Mouse (Mus musculus): ENCODE data around the gene Chchd1. TPM values are rescaled to one million over a fixed set of nuclear protein-coding genes. Genes with fewer than 3 reads are reported as not detected.

Chchd1 gene
- polyA plus RNA-seq, 1 experiment from 2014 or later = 213 TPM

GRCm38 (mm10) chr14:20664436-20664835, 38.4 kb upstream of the Chchd1 start:
- no peaks in the 10 kb centered on the region for H3K9me3 ChIP-seq (replicated peaks)
- no peak overlapping the region for H3K4me2 ChIP-seq (replicated peaks)
- H3K4me1 ChIP-seq = peaks cover 12% of the 10 kb centered on the region; the same call in 1 of the 2 replicates
- peaks cover 45% of the 10 kb centered on the region for H3K27me3 ChIP-seq
- H3K36me3 ChIP-seq = no peaks in the 10 kb centered on the region
- no peak overlapping the region for H3K4me3 ChIP-seq
- H3K27ac ChIP-seq = no peak overlapping the region
- no peak for ATAC-seq (ENCODE audit: low FRiP score)
- no peak overlapping the region for H3K9ac ChIP-seq
- WGBS = 57% methylated on average over 3 of the region's 3 CpGs

DNA sequence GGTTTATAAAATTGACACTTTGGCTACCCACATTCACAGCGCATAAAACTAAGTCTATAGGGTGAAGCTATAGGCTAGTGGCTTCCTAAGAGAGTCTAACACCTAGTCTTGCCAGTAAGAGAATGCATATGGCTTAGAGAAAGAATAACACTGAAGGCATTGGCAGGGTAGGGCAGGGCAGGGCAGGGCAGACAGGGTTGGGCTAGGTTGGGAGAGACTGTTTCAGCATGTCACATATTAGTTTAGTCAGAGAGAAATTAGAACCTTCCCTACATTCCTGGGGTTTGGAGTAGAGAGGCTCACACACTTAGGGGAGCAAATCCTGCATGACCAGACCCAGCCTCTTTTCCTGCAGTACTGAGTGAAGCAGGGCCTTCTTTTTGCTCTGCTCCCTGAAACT, 35.3 kb upstream of the Chchd1 start:
- peaks cover 43% of the 10 kb centered on the region for H3K27me3 ChIP-seq

DNA sequence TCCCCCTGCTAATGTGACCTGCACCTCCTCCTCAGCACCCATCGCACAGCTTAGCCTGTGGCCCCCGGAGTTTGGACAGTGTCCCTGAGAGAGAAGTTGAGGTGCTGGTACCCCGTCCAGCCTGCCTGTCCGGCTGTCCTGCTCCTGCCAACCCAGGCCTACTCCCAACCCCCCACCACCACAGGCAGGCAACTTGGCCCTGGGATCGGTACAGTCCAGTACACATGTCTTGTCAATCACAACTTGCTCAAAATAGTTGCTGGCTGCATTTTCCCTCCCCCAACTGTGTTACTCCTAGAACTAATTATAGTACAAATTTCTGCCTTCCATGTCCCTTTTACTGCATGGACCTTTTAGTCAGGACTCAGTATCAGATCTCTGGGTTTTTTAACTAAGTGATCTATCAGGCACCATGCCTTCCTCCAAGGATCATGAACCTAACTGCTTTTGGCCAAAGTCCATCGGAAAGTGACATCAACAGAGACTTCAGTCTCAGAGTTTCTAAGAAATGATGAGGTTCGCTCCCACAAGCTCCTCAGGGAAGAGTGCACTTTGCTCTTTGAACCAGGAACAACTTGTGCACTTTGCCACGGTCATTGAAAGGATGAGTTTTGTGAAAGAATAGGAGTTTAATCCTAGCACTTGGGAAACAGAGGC, 34.5 kb upstream of the Chchd1 start, which contains the start of gene Synpo2l:
Synpo2l (minus strand) TSS at position 201 of the 657 bp plus-strand sequence.
- ATAC-seq (ENCODE audit: low FRiP score) = no peak
- Histone ChIP-seq H3K27ac (no peak within 1 kb of the TSS), H3K36me3 (no peaks in the 10 kb centered on the region), H3K4me3 (no peak within 1 kb of the TSS), H3K4me1 (peaks cover 2% of the 10 kb centered on the region; the same call in 1 of the 2 replicates), H3K9me3 (replicated peaks) (no peaks in the 10 kb centered on the region), H3K27me3 (peaks cover 35% of the 10 kb centered on the region), H3K9ac (no peak within 1 kb of the TSS), H3K4me2 (replicated peaks) (no peak within 1 kb of the TSS)
- WGBS = 84% methylated on average over 8 of the region's 8 CpGs

More for the DNA sequence above, 35.3 kb upstream of the Chchd1 start:
- H3K9ac ChIP-seq = no peak overlapping the region
- WGBS = 64% methylated on average over 1 of the region's 1 CpGs
- no peak overlapping the region for H3K4me2 ChIP-seq (replicated peaks)
- H3K27ac ChIP-seq = no peak overlapping the region
- no peak overlapping the region for H3K4me3 ChIP-seq
- H3K9me3 ChIP-seq (replicated peaks) = no peaks in the 10 kb centered on the region
- no peaks in the 10 kb centered on the region for H3K36me3 ChIP-seq
- ATAC-seq (ENCODE audit: low FRiP score) = no peak
- H3K4me1 ChIP-seq = peaks cover 2% of the 10 kb centered on the region; the same call in 1 of the 2 replicates

- H3K27me3 ChIP-seq = peaks cover 14% of the 10 kb centered on the region; the same call in 1 of the 2 replicates
- H3K27ac ChIP-seq = no peak overlapping the region
- no peaks in the 10 kb centered on the region for H3K9me3 ChIP-seq (replicated peaks)
- peaks cover 20% of the 10 kb centered on the region for H3K36me3 ChIP-seq
- 90% methylated on average over 2 of the region's 2 CpGs for WGBS
- no peak overlapping the region for H3K4me2 ChIP-seq (replicated peaks)
- no peak overlapping the region for H3K4me3 ChIP-seq
- H3K9ac ChIP-seq = no peak overlapping the region
- ATAC-seq (ENCODE audit: low FRiP score) = no peak
- H3K4me1 ChIP-seq = peaks cover 13% of the 10 kb centered on the region
Measured at GRCm38 (mm10) chr14:20672990-20673389, 29.8 kb upstream of the Chchd1 start.

DNA sequence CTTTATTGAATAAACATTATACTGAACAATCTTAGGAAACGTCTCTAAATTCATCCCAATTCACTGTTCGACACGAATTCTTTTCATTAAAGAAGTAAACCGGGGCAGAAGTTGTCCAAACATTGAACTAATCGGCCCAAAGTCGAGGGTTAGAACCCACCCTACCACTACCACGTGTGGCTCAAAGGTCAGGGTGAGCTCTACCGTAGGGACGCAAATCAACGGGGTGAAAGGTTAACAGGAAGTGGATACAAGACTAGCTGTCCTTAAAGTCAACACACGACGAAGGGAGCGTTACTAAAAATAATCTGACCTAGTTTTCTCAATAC, 29.1 kb upstream of the Chchd1 start:
- 12% methylated on average over 13 of the region's 13 CpGs for WGBS
- Histone ChIP-seq H3K9ac (0 out of 2 replicates have a peak overlapping the region, but pooled peaks have one; percentile 23), H3K27ac (peak overlapping the region; percentile 74), H3K27me3 (0 out of 2 replicates have a peak, but pooled peaks cover 8% of the 10 kb centered on the region), H3K9me3 (replicated peaks) (no peaks in the 10 kb centered on the region), H3K4me1 (peaks cover 13% of the 10 kb centered on the region), H3K4me2 (replicated peaks) (peak overlapping the region; percentile 86), H3K4me3 (peak overlapping the region; percentile 73), H3K36me3 (peaks cover 27% of the 10 kb centered on the region)
- peak; percentile 82 for ATAC-seq (ENCODE audit: low FRiP score)

DNA sequence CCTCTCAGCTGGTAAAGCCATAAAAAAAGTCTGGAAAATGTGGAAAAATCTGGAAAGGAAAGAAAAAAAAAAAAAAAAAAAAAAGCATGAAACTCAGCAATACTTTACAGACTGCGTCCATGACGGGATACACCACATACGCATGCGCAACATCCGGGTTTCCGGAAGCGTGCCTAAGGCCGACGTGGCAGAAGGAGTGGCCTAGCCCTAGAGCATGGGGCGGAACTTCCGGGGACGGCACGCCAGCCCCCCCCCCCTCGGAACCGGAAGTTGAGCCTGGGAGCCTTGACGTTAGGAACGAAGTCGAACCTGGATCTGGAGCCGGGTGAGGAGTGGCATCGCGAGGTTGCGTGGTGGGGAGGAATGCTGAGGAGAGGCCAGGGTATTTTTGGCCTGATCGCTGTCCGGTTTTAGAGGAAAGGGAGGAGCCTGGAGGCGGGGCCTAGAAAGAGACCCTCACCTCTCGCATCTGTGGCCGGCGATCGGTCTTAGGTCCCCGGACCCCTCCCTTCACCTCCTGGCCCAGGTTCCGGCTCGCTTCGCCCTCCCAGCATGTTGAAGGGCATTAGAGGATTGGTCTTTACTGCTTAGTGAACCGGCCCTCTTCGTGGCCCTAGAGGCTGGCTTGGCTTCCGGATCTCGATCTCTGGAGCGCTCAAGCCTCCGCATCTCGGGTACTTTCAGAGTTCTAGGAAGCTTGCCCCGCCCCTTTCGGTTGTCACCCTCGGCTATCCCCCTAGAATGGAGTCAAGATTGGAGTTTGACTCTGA, 28.6 kb upstream of the Chchd1 start, which contains the start of gene Sec24c:
Sec24c (plus strand) TSS at position 245 of the 770 bp plus-strand sequence.
- Histone ChIP-seq H3K4me3 (peak within 1 kb of the TSS; percentile 73), H3K9ac (peak within 1 kb of the TSS; percentile 86), H3K4me2 (replicated peaks) (peak within 1 kb of the TSS; percentile 86), H3K9me3 (replicated peaks) (no peaks in the 10 kb centered on the region), H3K36me3 (peaks cover 32% of the 10 kb centered on the region), H3K27ac (peak within 1 kb of the TSS; percentile 89), H3K4me1 (peaks cover 13% of the 10 kb centered on the region), H3K27me3 (0 out of 2 replicates have a peak, but pooled peaks cover 3% of the 10 kb centered on the region)
- peak; percentile 96 for ATAC-seq (ENCODE audit: low FRiP score)
- 2% methylated on average over 43 of the region's 43 CpGs for WGBS

DNA sequence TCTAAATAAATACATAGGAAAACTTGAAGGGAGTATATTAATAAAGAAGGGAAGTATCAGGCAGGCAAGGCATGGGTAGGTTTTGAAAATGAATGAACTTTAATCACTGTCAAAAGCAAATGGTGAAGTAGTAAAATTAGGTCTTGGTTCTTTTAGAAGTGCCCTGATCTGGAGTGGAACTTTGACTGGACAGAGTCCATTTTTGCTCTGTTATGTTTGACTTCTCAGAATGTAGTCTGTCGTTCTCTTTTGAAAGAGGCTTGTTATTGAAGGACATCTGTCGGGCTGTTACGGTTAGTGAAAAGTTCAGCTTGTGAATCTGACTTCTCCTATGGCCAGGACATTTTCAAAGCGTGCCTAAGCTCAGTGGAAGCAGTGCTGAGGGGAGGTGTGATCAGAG, 24.9 kb upstream of the Chchd1 start:
- WGBS = 94% methylated on average over 4 of the region's 4 CpGs
- Histone ChIP-seq H3K4me1 (peaks cover 13% of the 10 kb centered on the region), H3K36me3 (peaks cover 68% of the 10 kb centered on the region), H3K9ac (no peak overlapping the region), H3K9me3 (replicated peaks) (no peaks in the 10 kb centered on the region), H3K27ac (no peak overlapping the region), H3K27me3 (no peaks in the 10 kb centered on the region), H3K4me3 (no peak overlapping the region), H3K4me2 (replicated peaks) (no peak overlapping the region)
- ATAC-seq (ENCODE audit: low FRiP score) = no peak

GRCm38 (mm10) chr14:20681742-20682141, 21.1 kb upstream of the Chchd1 start:
- Histone ChIP-seq H3K4me3 (no peak overlapping the region), H3K4me1 (no peaks in the 10 kb centered on the region), H3K4me2 (replicated peaks) (no peak overlapping the region), H3K36me3 (peaks cover 96% of the 10 kb centered on the region), H3K27ac (no peak overlapping the region), H3K27me3 (no peaks in the 10 kb centered on the region), H3K9ac (no peak overlapping the region), H3K9me3 (replicated peaks) (no peaks in the 10 kb centered on the region)
- ATAC-seq (ENCODE audit: low FRiP score) = no peak
- WGBS = 96% methylated on average over 2 of the region's 2 CpGs

DNA sequence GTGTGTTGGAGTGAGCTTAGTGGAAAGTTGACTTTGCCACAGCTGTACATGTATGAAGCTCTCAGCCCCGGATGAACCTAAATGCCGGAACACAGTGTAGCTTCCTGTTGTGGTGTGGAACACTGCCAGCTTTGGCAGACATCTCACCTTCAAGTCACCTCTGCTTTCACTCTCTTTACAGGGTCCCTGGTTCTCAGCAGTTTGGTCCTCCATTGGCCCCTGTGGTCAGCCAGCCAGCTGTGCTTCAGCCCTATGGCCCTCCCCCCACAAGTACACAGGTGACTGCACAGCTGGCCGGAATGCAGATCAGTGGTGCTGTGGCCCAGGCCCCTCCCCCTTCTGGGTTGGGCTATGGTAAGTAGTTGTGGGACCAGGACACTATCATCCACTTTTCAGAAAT, 20.3 kb upstream of the Chchd1 start:
- H3K9ac ChIP-seq = no peak overlapping the region
- no peak for ATAC-seq (ENCODE audit: low FRiP score)
- H3K27me3 ChIP-seq = no peaks in the 10 kb centered on the region
- peaks cover 98% of the 10 kb centered on the region for H3K36me3 ChIP-seq
- H3K4me1 ChIP-seq = no peaks in the 10 kb centered on the region
- no peaks in the 10 kb centered on the region for H3K9me3 ChIP-seq (replicated peaks)
- no peak overlapping the region for H3K27ac ChIP-seq
- 82% methylated on average over 3 of the region's 3 CpGs for WGBS
- H3K4me2 ChIP-seq (replicated peaks) = no peak overlapping the region
- H3K4me3 ChIP-seq = no peak overlapping the region

- Histone ChIP-seq H3K4me2 (replicated peaks) (no peak overlapping the region), H3K27me3 (no peaks in the 10 kb centered on the region), H3K9me3 (replicated peaks) (no peaks in the 10 kb centered on the region), H3K4me3 (no peak overlapping the region), H3K27ac (no peak overlapping the region), H3K4me1 (no peaks in the 10 kb centered on the region), H3K9ac (no peak overlapping the region), H3K36me3 (peaks cover 99% of the 10 kb centered on the region)
- ATAC-seq (ENCODE audit: low FRiP score) = no peak
- WGBS = 95% methylated on average over 3 of the region's 3 CpGs
Measured at GRCm38 (mm10) chr14:20686576-20686975, 16.2 kb upstream of the Chchd1 start.

GRCm38 (mm10) chr14:20689009-20689408, 13.8 kb upstream of the Chchd1 start:
- H3K36me3 ChIP-seq = peaks cover 99% of the 10 kb centered on the region

GRCm38 (mm10) chr14:20691772-20692171, 11.0 kb upstream of the Chchd1 start:
- Histone ChIP-seq H3K4me1 (peaks cover 20% of the 10 kb centered on the region), H3K27ac (no peak overlapping the region), H3K9ac (no peak overlapping the region), H3K4me3 (no peak overlapping the region), H3K36me3 (peaks cover 76% of the 10 kb centered on the region), H3K9me3 (replicated peaks) (no peaks in the 10 kb centered on the region), H3K4me2 (replicated peaks) (no peak overlapping the region), H3K27me3 (no peaks in the 10 kb centered on the region)
- WGBS = 90% methylated on average over 6 of the region's 6 CpGs
- no peak for ATAC-seq (ENCODE audit: low FRiP score)

More at GRCm38 (mm10) chr14:20689009-20689408, 13.8 kb upstream of the Chchd1 start:
- Histone ChIP-seq H3K4me3 (no peak overlapping the region), H3K27ac (no peak overlapping the region), H3K27me3 (no peaks in the 10 kb centered on the region), H3K9ac (no peak overlapping the region), H3K9me3 (replicated peaks) (no peaks in the 10 kb centered on the region), H3K4me2 (replicated peaks) (no peak overlapping the region), H3K4me1 (0 out of 2 replicates have a peak, but pooled peaks cover under 1% of the 10 kb centered on the region)
- 94% methylated on average over 2 of the region's 2 CpGs for WGBS
- ATAC-seq (ENCODE audit: low FRiP score) = no peak

Measured in hindbrain, embryonic 12.5 days (tissue).